Mouse (Mus musculus) liver, adult 2 months (tissue): ENCODE results near the gene Olfr107.

Source experiments
- CTCF ChIP-seq: fragments of 200-500 bp; IDR thresholded peaks from 2 replicates; pipeline ENCODE4 v1.5.1; 2011; ENCODE audit warnings: low read depth, low read length, control low read depth
- POLR2A ChIP-seq: fragments of 200-500 bp; IDR thresholded peaks from 2 replicates; pipeline ENCODE4 v1.6.1; 2011; ENCODE audit warnings: low read length, control low read depth; ENCODE audit not compliant: insufficient read depth; ENCODE audit errors: extremely low read depth

GRCm38 (mm10) chr17:37413380-37413779 is 14.4 kb downstream of the Olfr107 start:
- TF ChIP-seq CTCF (no peak), POLR2A (no peak)
